Mouse (Mus musculus): ENCODE measurements at regions not wholly inside any gene's neighbourhood (a gene's known extent, or its start where the extent isn't known, plus 50 kb on each side); places are given as distances from the start of the nearest gene placed in this dataset.
"Not testable (repeated sequence)": the region's sequence is repeated elsewhere in the genome, so short reads cannot be mapped to it uniquely, and the experiment has no call there.

- DNase-seq = no peak
Observed at GRCm38 (mm10) chr6:31898609-31899008, 151.4 kb upstream of the 1700012A03Rik start.

- DNase-seq = no peak
Observed at GRCm38 (mm10) chr6:31897001-31897400, 153.0 kb upstream of the 1700012A03Rik start.

- DNase-seq = peak; percentile 15
Observed at GRCm38 (mm10) chr6:31895835-31896234, 154.2 kb upstream of the 1700012A03Rik start.

- no peak for DNase-seq
Observed at GRCm38 (mm10) chr6:31886931-31887330, 163.1 kb upstream of the 1700012A03Rik start.

- DNase-seq = not testable (repeated sequence)
Observed at GRCm38 (mm10) chr6:31885196-31885595, 164.8 kb upstream of the 1700012A03Rik start.

GRCm38 (mm10) chr6:31883726-31884125 lies 166.3 kb upstream of the 1700012A03Rik start:
- peak; percentile 50 for DNase-seq

GRCm38 (mm10) chr6:31874616-31875015 lies 175.4 kb upstream of the 1700012A03Rik start:
- no peak for DNase-seq

- DNase-seq = no peak
Observed at GRCm38 (mm10) chr6:31873911-31874310, 176.1 kb upstream of the 1700012A03Rik start.

GRCm38 (mm10) chr6:31871766-31872165 lies 178.3 kb upstream of the 1700012A03Rik start:
- no peak for DNase-seq

GRCm38 (mm10) chr6:31861996-31862395 lies 188.1 kb upstream of the 1700012A03Rik start:
- DNase-seq = no peak

- no peak for DNase-seq
Observed at GRCm38 (mm10) chr6:31859621-31860020, 190.4 kb upstream of the 1700012A03Rik start.

- no peak for DNase-seq
Observed at GRCm38 (mm10) chr6:31854261-31854660, 195.8 kb upstream of the 1700012A03Rik start.

GRCm38 (mm10) chr6:31846319-31846718 lies 203.7 kb upstream of the 1700012A03Rik start:
- peak; percentile 8 for DNase-seq

GRCm38 (mm10) chr6:31845671-31846070 lies 204.4 kb upstream of the 1700012A03Rik start:
- no peak for DNase-seq

- no peak for DNase-seq
Observed at GRCm38 (mm10) chr6:31840621-31841020, 209.4 kb upstream of the 1700012A03Rik start.

- DNase-seq = no peak
Observed at GRCm38 (mm10) chr6:31838588-31838987, 211.5 kb upstream of the 1700012A03Rik start.

- DNase-seq = no peak
Observed at GRCm38 (mm10) chr6:31835795-31836194, 214.3 kb upstream of the 1700012A03Rik start.

GRCm38 (mm10) chr6:31834503-31834902 lies 215.5 kb upstream of the 1700012A03Rik start:
- DNase-seq = no peak

- DNase-seq = no peak
Observed at GRCm38 (mm10) chr6:31830610-31831009, 219.4 kb upstream of the 1700012A03Rik start.

GRCm38 (mm10) chr6:31823616-31824015 lies 226.4 kb upstream of the 1700012A03Rik start:
- DNase-seq = no peak

GRCm38 (mm10) chr6:31822186-31823085 lies 227.6 kb upstream of the 1700012A03Rik start:
- no peak for DNase-seq

GRCm38 (mm10) chr6:31821621-31822020 lies 228.4 kb upstream of the 1700012A03Rik start:
- DNase-seq = no peak

GRCm38 (mm10) chr6:31817640-31818039 lies 232.4 kb upstream of the 1700012A03Rik start:
- no peak for DNase-seq

- DNase-seq = no peak
Observed at GRCm38 (mm10) chr6:31811890-31812289, 238.2 kb upstream of the 1700012A03Rik start.

Measured in adrenal gland, postnatal 25 days (tissue).